Mouse (Mus musculus): ENCODE measurements at regions not wholly inside any gene's neighbourhood (a gene's known extent, or its start where the extent isn't known, plus 50 kb on each side); places are given as distances from the start of the nearest gene placed in this dataset.

DNA sequence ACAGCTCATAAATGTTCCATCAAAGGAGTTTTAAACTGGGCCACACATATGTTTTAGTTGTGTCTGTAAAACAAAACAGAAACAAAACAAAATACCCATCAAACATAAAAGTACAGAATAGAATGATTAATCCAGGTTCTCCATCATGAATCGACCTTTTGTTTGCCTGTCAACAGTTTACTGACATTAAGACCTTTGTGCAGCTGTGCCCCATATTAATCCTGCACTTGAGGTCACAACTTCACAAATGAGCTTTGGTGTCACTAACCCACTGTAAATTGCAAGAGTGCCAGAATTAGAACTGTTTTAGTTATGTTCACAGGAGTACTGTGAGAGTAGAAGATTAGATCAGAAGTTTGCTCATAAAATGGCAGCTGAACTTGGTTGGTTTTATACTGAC lies 540.2 kb upstream of the Slc39a10 start:
- Histone ChIP-seq H3K27me3 (ENCODE audit: control insufficient read depth, insufficient read depth, low read length) (no peaks in the 10 kb centered on the region), H3K4me1 (ENCODE audit: control insufficient read depth, insufficient read depth, low read length) (no peaks in the 10 kb centered on the region), H3K4me3 (ENCODE audit: control insufficient read depth, low read depth, low read length) (no peak overlapping the region), H3K27ac (ENCODE audit: control insufficient read depth, insufficient read depth, low read depth, low read length) (no peak overlapping the region), H3K36me3 (ENCODE audit: control insufficient read depth, insufficient read depth, low read length) (no peaks in the 10 kb centered on the region)
- no peak for TF ChIP-seq POLR2A (IDR thresholded peaks at IDR 0.05; ENCODE audit: control insufficient read depth, low read depth, low read length)

DNA sequence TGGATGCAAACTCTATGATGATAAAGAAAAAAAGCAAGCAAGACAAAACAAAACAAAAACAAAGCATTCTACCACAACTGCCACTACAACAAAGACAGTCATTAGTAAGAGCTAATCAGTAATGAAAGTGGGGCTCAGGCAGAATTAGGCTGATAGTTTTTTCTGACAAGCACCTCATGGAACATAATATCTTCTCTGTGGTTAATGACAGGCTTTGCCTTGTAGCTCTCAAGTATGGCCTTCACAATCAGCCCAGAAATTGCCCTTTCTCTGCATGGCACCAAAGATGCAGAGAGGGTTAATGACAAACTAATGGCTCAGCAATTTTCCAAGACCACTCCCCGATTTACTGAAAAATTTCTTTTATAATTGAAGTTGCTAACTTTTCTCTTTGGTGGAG lies 512.5 kb upstream of the Slc39a10 start:
- TF ChIP-seq CTCF (IDR thresholded peaks at IDR 0.05; ENCODE audit: control insufficient read depth, insufficient read depth, insufficient replicate concordance, low read depth, low read length) (no peak), POLR2A (IDR thresholded peaks at IDR 0.05; ENCODE audit: control insufficient read depth, low read depth, low read length) (no peak)
- Histone ChIP-seq H3K36me3 (ENCODE audit: control insufficient read depth, insufficient read depth, low read length) (no peaks in the 10 kb centered on the region), H3K4me1 (ENCODE audit: control insufficient read depth, insufficient read depth, low read length) (no peaks in the 10 kb centered on the region), H3K4me3 (ENCODE audit: control insufficient read depth, low read depth, low read length) (no peak overlapping the region), H3K27ac (ENCODE audit: control insufficient read depth, insufficient read depth, low read depth, low read length) (no peak overlapping the region), H3K27me3 (ENCODE audit: control insufficient read depth, insufficient read depth, low read length) (no peaks in the 10 kb centered on the region)

DNA sequence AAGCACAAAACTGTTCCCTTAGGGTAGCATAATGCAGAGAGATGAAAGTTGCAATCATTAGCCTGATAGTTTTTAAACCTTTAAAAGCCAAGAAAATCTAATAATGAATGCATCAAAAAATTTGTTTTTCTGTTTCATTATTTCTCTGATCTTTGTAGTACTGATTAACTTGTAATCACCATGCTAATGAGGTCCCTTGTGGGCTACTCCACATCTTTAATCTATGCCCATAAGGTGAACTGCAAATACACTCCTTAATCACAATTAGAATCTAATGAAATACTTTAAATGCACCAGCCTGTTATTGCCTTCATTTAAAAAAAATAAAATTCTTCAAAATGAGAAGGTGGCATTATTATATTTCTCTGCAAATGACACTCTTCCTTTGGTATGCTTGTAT lies 493.9 kb upstream of the Slc39a10 start:
- no peaks in the 10 kb centered on the region for H3K4me1 ChIP-seq (ENCODE audit: control insufficient read depth, insufficient read depth, low read length)
- no peak overlapping the region for H3K4me3 ChIP-seq (ENCODE audit: control insufficient read depth, low read depth, low read length)
- no peaks in the 10 kb centered on the region for H3K36me3 ChIP-seq (ENCODE audit: control insufficient read depth, insufficient read depth, low read length)
- TF ChIP-seq POLR2A (IDR thresholded peaks at IDR 0.05; ENCODE audit: control insufficient read depth, low read depth, low read length) (no peak), CTCF (IDR thresholded peaks at IDR 0.05; ENCODE audit: control insufficient read depth, insufficient read depth, insufficient replicate concordance, low read depth, low read length) (no peak)
- H3K27me3 ChIP-seq (ENCODE audit: control insufficient read depth, insufficient read depth, low read length) = no peaks in the 10 kb centered on the region
- H3K27ac ChIP-seq (ENCODE audit: control insufficient read depth, insufficient read depth, low read depth, low read length) = no peak overlapping the region

DNA sequence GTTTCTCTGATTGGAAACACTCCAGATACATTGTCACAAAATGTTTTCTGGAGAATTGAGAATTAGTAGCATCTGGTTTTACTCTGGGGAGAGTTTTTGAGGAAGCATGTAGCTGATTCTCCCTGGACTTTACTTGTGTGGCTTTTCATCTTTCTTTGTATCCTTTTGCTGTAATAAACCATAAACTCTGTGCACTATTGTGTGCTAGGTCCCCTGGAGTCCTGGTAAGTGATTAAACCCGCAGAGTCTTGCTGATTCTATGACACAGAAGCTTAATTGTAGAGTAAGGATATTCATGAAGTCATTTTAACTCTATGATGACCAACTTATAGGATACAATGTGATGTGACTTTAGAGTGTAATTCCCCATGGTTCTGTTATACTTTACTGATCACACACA lies 486.1 kb upstream of the Slc39a10 start:
- no peak overlapping the region for H3K4me3 ChIP-seq (ENCODE audit: control insufficient read depth, low read depth, low read length)
- no peaks in the 10 kb centered on the region for H3K27me3 ChIP-seq (ENCODE audit: control insufficient read depth, insufficient read depth, low read length)
- no peak overlapping the region for H3K27ac ChIP-seq (ENCODE audit: control insufficient read depth, insufficient read depth, low read depth, low read length)
- H3K36me3 ChIP-seq (ENCODE audit: control insufficient read depth, insufficient read depth, low read length) = no peaks in the 10 kb centered on the region
- H3K4me1 ChIP-seq (ENCODE audit: control insufficient read depth, insufficient read depth, low read length) = no peaks in the 10 kb centered on the region
- TF ChIP-seq POLR2A (IDR thresholded peaks at IDR 0.05; ENCODE audit: control insufficient read depth, low read depth, low read length) = no peak
- no peak for TF ChIP-seq CTCF (IDR thresholded peaks at IDR 0.05; ENCODE audit: control insufficient read depth, insufficient read depth, insufficient replicate concordance, low read depth, low read length)

DNA sequence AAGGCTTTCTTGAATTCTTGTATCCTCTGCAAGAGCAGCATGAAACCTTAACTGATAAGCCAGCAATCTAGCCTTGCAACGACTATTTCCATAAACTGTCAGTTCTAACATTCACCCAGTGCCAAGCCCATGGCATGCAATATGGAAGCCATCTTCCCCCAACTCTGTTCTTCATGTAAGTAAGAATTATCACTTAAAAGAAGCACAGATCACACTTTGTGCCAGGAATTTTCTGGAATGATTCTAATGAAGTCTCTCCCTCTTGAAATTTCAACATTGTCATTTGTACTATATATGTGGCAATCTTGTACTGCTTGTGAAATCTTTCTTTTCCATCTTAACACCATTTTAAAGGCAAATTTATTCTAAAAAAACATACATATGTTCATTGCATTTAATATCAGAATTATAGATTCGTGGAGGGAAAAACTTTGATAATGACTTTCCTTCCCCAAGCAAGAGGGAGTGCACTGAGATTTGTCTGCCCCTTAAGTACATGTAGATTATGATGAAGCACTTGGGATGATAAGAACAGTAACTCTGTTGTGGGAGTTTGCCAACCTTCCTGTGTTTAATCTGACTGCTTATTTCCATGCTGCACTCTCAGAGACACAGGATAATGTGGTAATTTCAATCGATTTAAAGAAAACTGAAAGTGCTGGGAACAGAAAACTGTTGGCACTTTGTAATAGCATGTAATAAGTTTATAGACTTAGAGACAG lies 447.2 kb upstream of the Slc39a10 start:
- H3K27ac ChIP-seq (ENCODE audit: control insufficient read depth, insufficient read depth, low read depth, low read length) = no peak overlapping the region
- TF ChIP-seq POLR2A (IDR thresholded peaks at IDR 0.05; ENCODE audit: control insufficient read depth, low read depth, low read length) (no peak), CTCF (IDR thresholded peaks at IDR 0.05; ENCODE audit: control insufficient read depth, insufficient read depth, insufficient replicate concordance, low read depth, low read length) (no peak)
- no peaks in the 10 kb centered on the region for H3K36me3 ChIP-seq (ENCODE audit: control insufficient read depth, insufficient read depth, low read length)
- no peak overlapping the region for H3K4me3 ChIP-seq (ENCODE audit: control insufficient read depth, low read depth, low read length)
- H3K27me3 ChIP-seq (ENCODE audit: control insufficient read depth, insufficient read depth, low read length) = no peaks in the 10 kb centered on the region
- H3K4me1 ChIP-seq (ENCODE audit: control insufficient read depth, insufficient read depth, low read length) = no peaks in the 10 kb centered on the region

DNA sequence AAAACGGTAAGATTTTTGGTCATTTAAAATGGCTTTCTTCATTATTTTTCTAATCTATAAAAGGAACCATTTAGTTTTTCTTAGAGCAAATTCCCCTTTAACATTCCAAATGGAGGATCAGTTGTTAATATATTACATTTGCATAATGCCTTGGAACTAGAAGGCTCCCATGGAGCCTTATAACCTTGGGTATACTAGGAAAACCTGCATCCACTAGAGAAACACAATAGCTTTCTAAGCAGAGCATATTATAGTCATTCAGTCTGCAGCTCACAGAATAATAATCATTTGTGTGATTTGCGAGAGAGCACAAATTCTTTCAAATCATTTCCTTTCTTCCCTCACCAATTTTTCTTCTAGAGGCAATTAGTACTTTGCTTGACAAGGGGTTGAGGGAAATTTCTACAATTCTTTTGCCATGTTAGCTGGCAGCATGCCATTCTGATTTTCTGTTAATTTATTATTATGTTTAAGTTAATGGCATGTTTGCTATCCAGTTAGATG lies 418.0 kb upstream of the Slc39a10 start:
- Histone ChIP-seq H3K4me1 (ENCODE audit: control insufficient read depth, insufficient read depth, low read length) (no peaks in the 10 kb centered on the region), H3K27ac (ENCODE audit: control insufficient read depth, insufficient read depth, low read depth, low read length) (no peak overlapping the region), H3K4me3 (ENCODE audit: control insufficient read depth, low read depth, low read length) (no peak overlapping the region), H3K36me3 (ENCODE audit: control insufficient read depth, insufficient read depth, low read length) (no peaks in the 10 kb centered on the region), H3K27me3 (ENCODE audit: control insufficient read depth, insufficient read depth, low read length) (no peaks in the 10 kb centered on the region)
- TF ChIP-seq POLR2A (IDR thresholded peaks at IDR 0.05; ENCODE audit: control insufficient read depth, low read depth, low read length) = no peak
- no peak for TF ChIP-seq CTCF (IDR thresholded peaks at IDR 0.05; ENCODE audit: control insufficient read depth, insufficient read depth, insufficient replicate concordance, low read depth, low read length)

DNA sequence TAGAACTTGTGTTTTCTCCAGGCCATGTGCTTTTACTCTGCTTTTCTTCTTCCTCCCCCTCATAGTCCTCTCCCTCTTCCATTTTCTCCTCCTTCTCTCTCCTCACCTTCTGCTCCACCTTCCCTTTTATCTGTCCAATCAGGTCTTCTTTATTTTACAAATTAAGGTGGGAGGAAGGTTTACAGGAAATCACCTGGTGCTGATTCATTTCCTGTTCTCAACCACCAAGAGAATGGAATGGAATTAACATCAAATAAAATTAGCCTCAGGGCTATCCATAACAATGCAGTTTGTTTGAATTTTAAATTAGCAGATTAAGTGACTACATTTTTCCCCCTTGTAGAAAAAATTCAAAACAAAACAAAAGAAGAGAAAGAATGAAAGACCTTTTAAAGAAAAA lies 414.3 kb upstream of the Slc39a10 start:
- TF ChIP-seq POLR2A (IDR thresholded peaks at IDR 0.05; ENCODE audit: control insufficient read depth, low read depth, low read length) = no peak
- no peak for TF ChIP-seq CTCF (IDR thresholded peaks at IDR 0.05; ENCODE audit: control insufficient read depth, insufficient read depth, insufficient replicate concordance, low read depth, low read length)
- Histone ChIP-seq H3K4me3 (ENCODE audit: control insufficient read depth, low read depth, low read length) (no peak overlapping the region), H3K4me1 (ENCODE audit: control insufficient read depth, insufficient read depth, low read length) (no peaks in the 10 kb centered on the region), H3K27ac (ENCODE audit: control insufficient read depth, insufficient read depth, low read depth, low read length) (no peak overlapping the region), H3K27me3 (ENCODE audit: control insufficient read depth, insufficient read depth, low read length) (no peaks in the 10 kb centered on the region), H3K36me3 (ENCODE audit: control insufficient read depth, insufficient read depth, low read length) (no peaks in the 10 kb centered on the region)
